Comparison of ENCODE assay signal across 8 mouse cellular contexts in the genomic region with DNA sequence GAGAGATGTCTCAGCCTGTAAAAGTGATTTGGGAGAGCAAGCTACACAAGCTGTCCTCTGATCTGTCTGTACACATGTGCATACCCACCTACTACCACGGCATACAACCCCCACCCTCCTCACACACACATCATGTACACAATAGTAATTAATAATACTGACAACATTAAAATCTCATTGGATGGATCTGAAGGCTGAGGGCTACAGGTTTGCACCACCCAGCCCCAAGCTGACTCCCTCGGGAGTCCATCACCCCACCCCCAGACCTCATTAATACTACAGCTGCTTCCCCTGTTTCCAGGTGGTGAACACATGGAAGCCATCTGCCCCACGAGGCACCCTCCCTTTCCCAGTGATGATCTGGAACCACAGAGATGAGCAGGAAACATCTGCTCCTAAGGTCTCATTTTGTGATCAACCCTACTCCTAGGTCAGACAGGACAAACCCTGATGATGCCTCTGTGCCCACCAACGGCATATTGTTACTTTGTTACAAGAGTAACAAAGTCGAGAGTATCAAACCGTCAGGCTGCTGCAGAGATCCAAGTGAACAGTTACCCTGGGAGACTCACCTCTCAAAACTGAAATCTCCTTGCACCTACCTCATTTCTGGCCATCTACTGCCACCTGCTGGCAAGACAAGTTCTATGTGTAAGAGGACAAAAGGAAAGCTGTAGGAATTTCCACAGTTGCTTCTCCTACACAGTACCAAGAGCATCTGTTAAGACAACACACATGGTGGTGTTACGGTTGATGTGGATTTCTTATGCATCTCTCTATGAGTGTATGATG.
A peak's percentile ranks its signal among the peaks of the same experiment; 100 is the strongest.
DNase-seq lines count a peak whose midpoint lies in the region; ATAC-seq and TF ChIP-seq lines count a peak whose summit lies in the region.

No protein-coding gene starts in this region.

- no peaks in the 10 kb centered on the region for H3K36me3 ChIP-seq in hindbrain, embryonic 16.5 days (ENCODE audit: control insufficient read depth, insufficient read depth, low read length)

- H3K4me3 ChIP-seq in cerebellum, adult 2 months (replicated peaks; ENCODE audit: insufficient read depth, low read depth, low read length), result no peak overlapping the region
- no peak overlapping the region for H3K4me3 ChIP-seq in hindbrain, embryonic 16.5 days (ENCODE audit: low read length)

- DNase-seq in Patski (ENCODE audit: low read depth, low spot score), result no peak
- peak; percentile 67 to 75 for DNase-seq in cerebellum, adult 2 months
- DNase-seq in layer of hippocampus, postnatal 36 days, result peak; percentile 80 to 83
- peak; percentile 67 to 69 for DNase-seq in right cerebral cortex, postnatal 36 days (ENCODE audit: low spot score in 2 of 2)

- 24% methylated on average over 7 of the region's 7 CpGs for WGBS in cerebellum, adult 2 months
- WGBS in hindbrain, embryonic 16.5 days, result 27% methylated on average over 7 of the region's 7 CpGs

- CTCF ChIA-PET in Patski (lab: Charles Lee), result interaction anchor here (0.6 to 2.2 kb wide), 17 partner anchors 10 to 391 kb away, joined by 3 to 10 read pairs (median 4); no protein-coding TSS in a partner anchor

- no peak for TF ChIP-seq POLR2A in cerebellum, adult 2 months (IDR thresholded peaks at IDR 0.05; ENCODE audit: borderline replicate concordance, insufficient read depth, low read length)

- H3K4me2 ChIP-seq in hindbrain, embryonic 16.5 days (ENCODE audit: low read length), result no peak overlapping the region

- no peaks in the 10 kb centered on the region for H3K27me3 ChIP-seq in Patski
- H3K27me3 ChIP-seq in cerebellum, adult 2 months (ENCODE audit: control insufficient read depth, insufficient read depth, low read length), result no peaks in the 10 kb centered on the region; the same call in 1 of the 2 replicates
- H3K27me3 ChIP-seq in hindbrain, embryonic 16.5 days (replicated peaks; ENCODE audit: control insufficient read depth, insufficient read depth, low read length), result no peaks in the 10 kb centered on the region

- no peak overlapping the region for H3K27ac ChIP-seq in cerebellum, adult 2 months (ENCODE audit: insufficient read depth, low read length)
- no peak overlapping the region for H3K27ac ChIP-seq in hindbrain, embryonic 16.5 days (ENCODE audit: low read depth, low read length)

- POLR2A ChIA-PET in Patski (lab: Charles Lee), result interaction anchor here (1.1 kb wide), 1 partner anchor 251 kb away, joined by 3 read pairs; no protein-coding TSS in a partner anchor

- TF ChIP-seq CTCF in Patski (IDR thresholded peaks at IDR 0.05), result peak; percentile 83
- peak; percentile 67; the same call in 1 of the 2 replicates for TF ChIP-seq CTCF in cerebellum, adult 2 months (IDR thresholded peaks at IDR 0.05; ENCODE audit: borderline replicate concordance, insufficient read depth, low read depth, low read length)

- H3K9ac ChIP-seq in hindbrain, embryonic 16.5 days (ENCODE audit: low read depth, low read length), result no peak overlapping the region

- in situ Hi-C loops in Patski (cut with MboI; ENCODE audit: low pct_unique_long_range_greater_than_20kb), result loop anchor here (5.0 kb wide), 3 partner anchors 62 to 427 kb away; no protein-coding TSS in a partner anchor

- ATAC-seq in Patski, result no peak
- ATAC-seq in frontal cortex, adult (ENCODE audit: low TSS enrichment), result peak; percentile 96
- peak; percentile 93 for ATAC-seq in hindbrain, embryonic 16.5 days
- peak; percentile 47; the same call in 1 of the 2 replicates for ATAC-seq in megakaryocyte, adult 5-6 weeks (ENCODE audit: poor library complexity, severe bottlenecking)
- ATAC-seq in erythroblast, adult 5-6 weeks (replicated peaks; ENCODE audit: low FRiP score, poor library complexity, severe bottlenecking), result no peak

- no peaks in the 10 kb centered on the region for H3K9me3 ChIP-seq in hindbrain, embryonic 16.5 days (ENCODE audit: control insufficient read depth, low read length)

- H3K4me1 ChIP-seq in cerebellum, adult 2 months (ENCODE audit: control insufficient read depth, insufficient read depth, low read length), result no peaks in the 10 kb centered on the region
- no peaks in the 10 kb centered on the region for H3K4me1 ChIP-seq in hindbrain, embryonic 16.5 days (ENCODE audit: control insufficient read depth, insufficient read depth, low read depth, low read length)

Comparison
In these comparisons a context has a peak if more than half of its experiments do, and no peak if none do; other contexts are left out.
1. ATAC-seq: peak in frontal cortex, adult (single experiment), hindbrain, embryonic 16.5 days (single experiment) and megakaryocyte, adult 5-6 weeks (single experiment); none in Patski (single experiment) and erythroblast, adult 5-6 weeks (single experiment).